Mouse (Mus musculus): ENCODE results near the gene Gngt2.

- no peak for TF ChIP-seq CTCF (IDR thresholded peaks at IDR 0.05; ENCODE audit: borderline replicate concordance, control insufficient read depth, extremely low read depth, insufficient read depth, low read length, poor library complexity)
- no peak for TF ChIP-seq POLR2A (IDR thresholded peaks at IDR 0.05; ENCODE audit: control insufficient read depth, extremely low read depth, insufficient read depth, low read length, poor library complexity)
Measured at GRCm38 (mm10) chr11:95829526-95830050, 7.4 kb upstream of the Gngt2 start.

Data from thymus, adult 2 months (tissue).